Mouse (Mus musculus) midbrain, embryonic 15.5 days (tissue): ENCODE data around the gene Max. TPM values are rescaled to one million over a fixed set of nuclear protein-coding genes. Genes with fewer than 3 reads are reported as not detected.

Experiments used
- ATAC-seq: fragments of 200-750 bp; cut with Nextera tagmentation; replicated peaks from 2 replicates; pipeline ENCODE4 v1.8.0; 2017; ENCODE audit warnings: moderate TSS enrichment
- H3K27ac ChIP-seq: fragments of 300-500 bp; sonication (generic); 2 replicates; pipeline ENCODE4 v1.5.1; 2015; ENCODE audit warnings: mild to moderate bottlenecking, inconsistent platforms
- H3K27me3 ChIP-seq: fragments of 300-500 bp; sonication (generic); replicated peaks from 2 replicates; pipeline ENCODE4 v1.6.1; 2015; ENCODE audit warnings: inconsistent platforms
- H3K36me3 ChIP-seq: fragments of 300-500 bp; sonication (generic); replicated peaks from 2 replicates; pipeline ENCODE4 v1.6.1; 2015; ENCODE audit warnings: inconsistent platforms
- H3K4me1 ChIP-seq: fragments of 300-500 bp; sonication (generic); 2 replicates; pipeline ENCODE4 v1.6.1; 2015; ENCODE audit warnings: inconsistent platforms
- H3K4me2 ChIP-seq: fragments of 300-500 bp; sonication (generic); 2 replicates; pipeline ENCODE4 v1.6.1; 2015; ENCODE audit warnings: inconsistent platforms, mild to moderate bottlenecking, moderate library complexity
- H3K4me3 ChIP-seq: fragments of 300-500 bp; sonication (generic); 2 replicates; pipeline ENCODE4 v1.5.1; 2015; ENCODE audit warnings: mild to moderate bottlenecking, inconsistent platforms
- H3K9ac ChIP-seq: fragments of 300-500 bp; sonication (generic); 2 replicates; pipeline ENCODE4 v1.6.1; 2015; ENCODE audit warnings: mild to moderate bottlenecking, inconsistent platforms
- H3K9me3 ChIP-seq: fragments of 300-500 bp; sonication (generic); 2 replicates; pipeline ENCODE4 v1.6.1; 2016; ENCODE audit warnings: inconsistent platforms
- WGBS: fragments of 180-500 bp; shearing (Covaris S2); methylation state at CpG from one replicate; pipeline ENCODE4 v1.1.7; 2015; ENCODE audit warnings: mixed read lengths; 5-methylcytosine and 5-hydroxymethylcytosine counted together
- polyA plus RNA-seq: library from polyadenylated mRNA; unstranded; fragments of >200 nt; fragmentation: Nextera tagmentation; extraction: Ambion mirVana; gene quantifications from 2 replicates; pipeline ENCODE4 v1.2.1, GENCODE M21; 2015

The Max gene
- polyA plus RNA-seq, 1 experiment from 2014 or later = 20.7 TPM

- Histone ChIP-seq H3K9ac (no peak overlapping the region), H3K36me3 (peaks cover 5% of the 10 kb centered on the region; the same call in 1 of the 2 replicates), H3K4me2 (no peak overlapping the region), H3K4me3 (no peak overlapping the region), H3K27ac (no peak overlapping the region), H3K4me1 (peaks cover 11% of the 10 kb centered on the region; the same call in 1 of the 2 replicates), H3K27me3 (no peaks in the 10 kb centered on the region), H3K9me3 (no peaks in the 10 kb centered on the region)
- WGBS = 52% methylated on average over 3 of the region's 3 CpGs
- no peak for ATAC-seq
These were observed 70.8 kb downstream of the Max start for GRCm38 (mm10) chr12:76891160-76891559.

- no peak overlapping the region for H3K4me3 ChIP-seq
- no peaks in the 10 kb centered on the region for H3K4me1 ChIP-seq
- WGBS = 92% methylated on average over 11 of the region's 11 CpGs
- H3K27ac ChIP-seq = no peak overlapping the region
- no peak overlapping the region for H3K9ac ChIP-seq
- peaks cover 5% of the 10 kb centered on the region; the same call in 1 of the 2 replicates for H3K36me3 ChIP-seq
- H3K27me3 ChIP-seq = no peaks in the 10 kb centered on the region
- no peaks in the 10 kb centered on the region for H3K9me3 ChIP-seq
- no peak overlapping the region for H3K4me2 ChIP-seq
- no peak for ATAC-seq
These were observed 72.4 kb downstream of the Max start for GRCm38 (mm10) chr12:76889404-76890184.

GRCm38 (mm10) chr12:76887941-76888340, 74.1 kb downstream of the Max start:
- H3K9ac ChIP-seq = no peak overlapping the region
- no peak overlapping the region for H3K4me3 ChIP-seq
- H3K27ac ChIP-seq = no peak overlapping the region
- no peak for ATAC-seq
- H3K36me3 ChIP-seq = peaks cover 5% of the 10 kb centered on the region; the same call in 1 of the 2 replicates
- H3K27me3 ChIP-seq = no peaks in the 10 kb centered on the region
- H3K9me3 ChIP-seq = no peaks in the 10 kb centered on the region
- H3K4me2 ChIP-seq = no peak overlapping the region
- H3K4me1 ChIP-seq = no peaks in the 10 kb centered on the region
- 96% methylated on average over 12 of the region's 12 CpGs for WGBS

Other genes starting within 250 kb of the Max start
- gene Churc1, start 196.7 kb downstream of the Max start, polyA plus RNA-seq = 127 and 131 TPM in 2 replicates
- 43.5 and 44.3 TPM in 2 replicates for gene Fntb, start 196.6 kb downstream of the Max start, polyA plus RNA-seq
- gene Gpx2, start 166.6 kb downstream of the Max start, polyA plus RNA-seq = 0.06 TPM in 1 of 2 replicates, not detected in the other
- 47.0 and 50.2 TPM in 2 replicates for gene Rab15, start 139.3 kb downstream of the Max start, polyA plus RNA-seq